Mouse (Mus musculus) induced T-regulatory cell, adult 2 months (primary cell): Measurements from ENCODE around the gene Cideb.

Experiments used
- DNase-seq: peaks from one replicate; pipeline ENCODE4 v3.0.0-alpha.2; 2012; ENCODE audit warnings: low read depth

Cideb gene

GRCm38 (mm10) chr14:55763166-55763565 is 4.9 kb upstream of the Cideb start:
- DNase-seq, result no peak

GRCm38 (mm10) chr14:55762001-55762821 is 4.0 kb upstream of the Cideb start:
- DNase-seq, result peak; percentile 51

GRCm38 (mm10) chr14:55761163-55761562 is 2.9 kb upstream of the Cideb start, which contains the start of gene Ltb4r2:
TSS of gene Ltb4r2 (plus strand) at chr14:55761428.
- no peak for DNase-seq

GRCm38 (mm10) chr14:55760156-55760555 is 1.9 kb upstream of the Cideb start:
- peak; percentile 92 for DNase-seq

GRCm38 (mm10) chr14:55757566-55757965 is 692 bp downstream of the Cideb start:
- no peak for DNase-seq

GRCm38 (mm10) chr14:55747051-55747847 is 11.0 kb downstream of the Cideb start:
- DNase-seq, result peak; percentile 22

- DNase-seq, result no peak
Observed at GRCm38 (mm10) chr14:55745861-55746237, 12.4 kb downstream of the Cideb start.

- DNase-seq, result peak; percentile 92
Observed at GRCm38 (mm10) chr14:55745180-55745860, 12.9 kb downstream of the Cideb start, which contains the start of the genes Dhrs1 and Nop9. TSS of gene Dhrs1 (minus strand) at chr14:55745690. TSS of gene Nop9 (plus strand) at chr14:55745693.

GRCm38 (mm10) chr14:55743711-55744110 is 14.5 kb downstream of the Cideb start:
- peak; percentile 95 for DNase-seq

GRCm38 (mm10) chr14:55737086-55737687 is 21.1 kb downstream of the Cideb start:
- DNase-seq, result no peak

GRCm38 (mm10) chr14:55735758-55736157 is 22.5 kb downstream of the Cideb start:
- DNase-seq, result no peak

GRCm38 (mm10) chr14:55735334-55735733 is 22.9 kb downstream of the Cideb start:
- DNase-seq, result no peak

GRCm38 (mm10) chr14:55734869-55735268 is 23.4 kb downstream of the Cideb start:
- DNase-seq, result no peak

- DNase-seq, result no peak
Observed at GRCm38 (mm10) chr14:55733889-55734288, 24.4 kb downstream of the Cideb start.

GRCm38 (mm10) chr14:55730531-55731032 is 27.7 kb downstream of the Cideb start:
- DNase-seq, result no peak

- DNase-seq, result no peak
Observed at GRCm38 (mm10) chr14:55730116-55730515, 28.1 kb downstream of the Cideb start.

- DNase-seq, result no peak
Observed at GRCm38 (mm10) chr14:55727889-55728685, 30.2 kb downstream of the Cideb start.

- no peak for DNase-seq
Observed at GRCm38 (mm10) chr14:55726261-55726660, 32.0 kb downstream of the Cideb start.

- peak; percentile 97 for DNase-seq
Observed at GRCm38 (mm10) chr14:55724411-55724871, 33.8 kb downstream of the Cideb start.

- DNase-seq, result peak; percentile 36
Observed at GRCm38 (mm10) chr14:55723433-55723832, 34.8 kb downstream of the Cideb start.
